Mouse (Mus musculus) subcutaneous adipose tissue, adult 2 months (tissue): Measurements from ENCODE around the gene Fam174a. TPM values are rescaled to one million over a fixed set of nuclear protein-coding genes. Genes with fewer than 3 reads are reported as not detected.

Experiments
- polyA plus RNA-seq: library from polyadenylated mRNA; depleted of rRNA; stranded (reverse); fragments of >200 nt; gene quantifications from 2 replicates; pipeline ENCODE4 v1.2.3, GENCODE M21; 2012; ENCODE audit warnings: low replicate concordance; rRNA removed

Gene Fam174a
- 13.9 and 19.5 TPM in 2 replicates for polyA plus RNA-seq

DNA sequence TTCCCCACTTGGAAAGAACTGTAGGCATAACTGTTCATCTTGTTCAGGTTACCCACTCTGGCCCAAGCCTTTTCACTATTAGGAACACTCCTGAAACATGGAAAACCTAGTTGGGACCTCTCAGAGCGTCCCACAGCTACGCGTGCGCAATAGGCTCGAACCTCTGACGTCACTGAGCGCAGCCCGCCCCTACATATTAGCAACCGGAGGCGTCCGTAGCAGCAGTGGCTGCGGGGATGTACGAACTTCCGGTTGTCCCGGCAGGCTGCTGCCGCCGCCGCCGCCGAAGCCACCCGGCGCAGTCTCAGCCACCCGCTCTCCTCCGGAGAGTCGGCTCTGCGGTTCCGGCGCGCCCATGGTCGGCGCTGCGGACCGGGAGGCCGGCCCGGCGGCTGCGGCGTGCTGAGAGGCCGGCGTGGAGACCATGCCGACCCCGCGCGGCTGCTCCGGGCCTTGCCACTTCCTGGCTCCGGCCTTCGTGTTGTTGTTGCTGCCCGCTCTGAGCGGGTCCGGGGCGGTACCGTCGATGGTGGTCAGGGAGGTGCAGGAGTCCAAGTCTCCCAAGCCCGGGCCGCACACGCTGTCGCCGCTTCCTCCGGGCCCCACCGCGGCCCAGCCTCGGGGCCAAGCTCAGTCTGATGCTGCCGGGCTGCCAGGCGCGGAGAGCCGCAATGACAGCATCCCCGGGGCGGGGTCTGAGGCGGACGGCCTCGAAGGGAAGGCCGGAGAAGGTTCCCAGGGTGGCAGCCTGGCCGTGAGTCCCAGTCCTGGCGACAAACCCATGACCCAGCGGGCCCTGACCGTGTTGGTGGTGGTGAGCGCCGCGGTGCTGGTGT lies at the start of gene Fam174a:
Fam174a (plus strand) TSS at position 231 of the 836 bp plus-strand sequence.

